Mouse (Mus musculus): ENCODE measurements around the gene Kbtbd3. TPM values are rescaled to one million over a fixed set of nuclear protein-coding genes. Genes with fewer than 3 reads are reported as not detected.

Kbtbd3 gene
- polyA plus RNA-seq, 1 experiment, result 3.5 TPM

DNA sequence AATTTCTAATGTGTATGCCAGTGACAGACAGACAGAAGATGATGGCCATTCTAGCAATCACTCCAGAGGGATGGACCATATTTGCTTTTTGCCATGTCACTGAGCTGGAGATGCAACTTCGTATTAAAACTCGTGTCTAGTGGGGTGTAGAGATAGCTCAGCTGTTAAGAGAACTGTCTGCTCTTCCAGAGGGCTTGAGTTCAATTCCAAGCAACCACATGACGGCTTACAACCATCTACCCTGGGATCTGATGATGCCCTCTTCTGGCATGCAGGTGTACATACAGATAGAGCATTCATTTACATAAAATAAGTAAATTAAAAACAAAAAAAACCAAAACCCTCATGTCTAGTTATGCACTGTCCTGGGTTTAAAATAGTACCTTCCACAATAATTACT, 1.5 kb downstream of the Kbtbd3 start:
- Histone ChIP-seq H3K27ac (ENCODE audit: insufficient read depth, low read depth, low read length) (no peak overlapping the region), H3K4me3 (ENCODE audit: insufficient read depth, low read length) (no peak overlapping the region), H3K4me1 (ENCODE audit: control insufficient read depth, insufficient read depth, low read length) (peaks cover 5% of the 10 kb centered on the region)
- TF ChIP-seq POLR2A (IDR thresholded peaks at IDR 0.05; ENCODE audit: borderline replicate concordance, low read depth, low read length) (no peak), CTCF (IDR thresholded peaks at IDR 0.05; ENCODE audit: low read depth, low read length) (no peak)

DNA sequence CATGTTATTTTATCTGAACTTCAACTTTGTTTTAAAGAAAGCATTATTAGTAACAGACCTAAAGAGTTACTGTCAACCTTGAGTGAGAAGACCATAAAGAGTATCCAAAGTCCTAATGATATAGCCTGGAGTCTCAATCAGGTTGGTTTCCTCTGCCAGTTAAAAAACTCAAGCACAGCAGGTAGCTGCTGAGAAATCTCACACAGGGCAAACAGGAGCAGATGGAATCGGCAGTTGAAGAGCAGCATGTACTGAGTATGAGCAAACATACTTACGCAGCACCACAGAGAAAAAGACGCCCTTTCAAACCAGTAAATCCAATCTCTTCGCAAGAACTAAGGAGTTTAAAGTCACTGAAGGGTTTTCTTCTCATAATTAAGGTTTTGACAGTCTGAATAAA, 4.3 kb downstream of the Kbtbd3 start:
- Histone ChIP-seq H3K27ac (ENCODE audit: insufficient read depth, low read depth, low read length) (no peak overlapping the region), H3K4me3 (ENCODE audit: insufficient read depth, low read length) (no peak overlapping the region), H3K4me1 (ENCODE audit: control insufficient read depth, insufficient read depth, low read length) (peaks cover 4% of the 10 kb centered on the region)
- TF ChIP-seq POLR2A (IDR thresholded peaks at IDR 0.05; ENCODE audit: borderline replicate concordance, low read depth, low read length) (no peak), CTCF (IDR thresholded peaks at IDR 0.05; ENCODE audit: low read depth, low read length) (no peak)

DNA sequence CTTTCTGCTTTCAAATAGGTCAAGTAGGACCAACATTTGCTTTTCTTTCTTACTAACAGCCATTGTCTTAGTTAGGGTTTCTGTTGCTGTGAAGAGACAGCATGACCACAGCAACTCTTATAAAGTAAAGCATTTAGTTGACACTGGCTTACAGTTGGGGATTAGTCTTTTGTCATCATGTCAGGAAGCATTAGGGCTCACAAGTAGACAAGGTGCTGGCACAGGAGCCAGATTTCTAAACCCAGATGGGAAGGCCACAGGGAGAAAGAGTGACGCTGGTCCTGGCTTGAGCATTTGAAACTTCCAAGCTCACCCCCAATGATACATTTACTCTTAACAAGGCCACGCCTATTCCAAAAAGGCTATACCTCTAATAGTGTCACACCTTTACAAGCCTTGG, 6.1 kb downstream of the Kbtbd3 start:
- peaks cover 10% of the 10 kb centered on the region for H3K4me1 ChIP-seq (ENCODE audit: control insufficient read depth, insufficient read depth, low read length)
- TF ChIP-seq CTCF (IDR thresholded peaks at IDR 0.05; ENCODE audit: low read depth, low read length) (no peak), POLR2A (IDR thresholded peaks at IDR 0.05; ENCODE audit: borderline replicate concordance, low read depth, low read length) (no peak)
- H3K4me3 ChIP-seq (ENCODE audit: insufficient read depth, low read length), result no peak overlapping the region
- H3K27ac ChIP-seq (ENCODE audit: insufficient read depth, low read depth, low read length), result no peak overlapping the region

DNA sequence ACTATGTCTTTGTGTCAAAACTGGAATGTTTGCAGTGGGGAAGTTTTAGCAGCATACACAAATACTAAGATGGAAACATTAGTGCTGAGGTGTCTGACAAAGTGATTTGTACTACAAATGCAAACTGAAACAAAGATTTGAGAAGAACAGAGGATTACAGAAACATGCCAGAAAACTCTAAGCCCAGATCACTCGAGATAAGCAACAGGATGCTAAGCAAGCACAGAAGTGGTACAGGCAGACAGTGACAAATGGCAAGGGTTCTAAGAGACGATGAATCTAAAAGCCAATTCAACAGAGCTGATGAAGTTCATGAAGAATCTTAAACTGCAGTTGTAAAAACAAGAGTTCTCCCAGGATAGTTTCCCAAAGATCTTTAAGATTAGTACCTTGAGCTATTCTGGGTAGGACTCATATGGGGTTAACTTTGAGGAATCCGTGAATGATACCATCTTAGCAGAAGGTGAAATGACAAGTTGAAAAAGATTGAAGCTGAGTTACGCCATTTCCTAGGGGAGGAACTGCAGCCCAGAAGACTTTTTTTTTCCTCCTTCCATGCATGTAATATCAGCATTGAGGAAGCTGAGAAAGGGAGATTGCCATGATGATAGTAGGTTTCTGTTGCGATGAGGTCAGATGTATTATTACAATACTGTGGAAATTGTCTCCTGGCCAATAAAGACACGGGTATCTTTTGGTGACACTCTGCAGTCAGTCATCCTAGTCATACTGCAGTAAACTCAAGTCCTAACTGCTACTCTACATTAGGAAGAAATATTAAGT, 9.5 kb downstream of the Kbtbd3 start:
- no peak overlapping the region for H3K27ac ChIP-seq (ENCODE audit: insufficient read depth, low read depth, low read length)
- TF ChIP-seq CTCF (IDR thresholded peaks at IDR 0.05; ENCODE audit: low read depth, low read length) (no peak), POLR2A (IDR thresholded peaks at IDR 0.05; ENCODE audit: borderline replicate concordance, low read depth, low read length) (no peak)
- no peak overlapping the region for H3K4me3 ChIP-seq (ENCODE audit: insufficient read depth, low read length)
- H3K4me1 ChIP-seq (ENCODE audit: control insufficient read depth, insufficient read depth, low read length), result peaks cover 7% of the 10 kb centered on the region

DNA sequence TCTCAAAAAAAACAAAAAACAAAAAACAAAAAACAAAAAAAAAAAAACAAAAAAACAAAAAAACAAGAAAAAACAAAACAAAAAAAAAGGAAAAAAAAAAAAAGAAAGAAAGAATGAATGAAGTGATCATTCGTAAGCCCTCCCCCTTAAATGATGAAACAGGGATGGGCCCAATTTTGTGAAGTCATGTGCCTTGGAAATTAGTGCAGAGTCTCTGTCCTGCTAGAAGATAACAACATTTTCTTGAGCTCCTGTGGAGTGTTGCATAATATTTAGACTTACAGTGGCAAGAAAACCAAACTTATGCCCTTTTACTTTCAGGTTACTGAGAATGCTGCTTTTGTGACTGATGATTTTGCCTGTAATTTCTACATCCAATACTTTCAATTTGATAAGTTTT, 43.5 kb downstream of the Kbtbd3 start:
- no peaks in the 10 kb centered on the region for H3K4me1 ChIP-seq (ENCODE audit: control insufficient read depth, insufficient read depth, low read length)
- H3K4me3 ChIP-seq (ENCODE audit: insufficient read depth, low read length), result no peak overlapping the region
- no peak for TF ChIP-seq POLR2A (IDR thresholded peaks at IDR 0.05; ENCODE audit: borderline replicate concordance, low read depth, low read length)
- no peak for TF ChIP-seq CTCF (IDR thresholded peaks at IDR 0.05; ENCODE audit: low read depth, low read length)
- no peak overlapping the region for H3K27ac ChIP-seq (ENCODE audit: insufficient read depth, low read depth, low read length)

DNA sequence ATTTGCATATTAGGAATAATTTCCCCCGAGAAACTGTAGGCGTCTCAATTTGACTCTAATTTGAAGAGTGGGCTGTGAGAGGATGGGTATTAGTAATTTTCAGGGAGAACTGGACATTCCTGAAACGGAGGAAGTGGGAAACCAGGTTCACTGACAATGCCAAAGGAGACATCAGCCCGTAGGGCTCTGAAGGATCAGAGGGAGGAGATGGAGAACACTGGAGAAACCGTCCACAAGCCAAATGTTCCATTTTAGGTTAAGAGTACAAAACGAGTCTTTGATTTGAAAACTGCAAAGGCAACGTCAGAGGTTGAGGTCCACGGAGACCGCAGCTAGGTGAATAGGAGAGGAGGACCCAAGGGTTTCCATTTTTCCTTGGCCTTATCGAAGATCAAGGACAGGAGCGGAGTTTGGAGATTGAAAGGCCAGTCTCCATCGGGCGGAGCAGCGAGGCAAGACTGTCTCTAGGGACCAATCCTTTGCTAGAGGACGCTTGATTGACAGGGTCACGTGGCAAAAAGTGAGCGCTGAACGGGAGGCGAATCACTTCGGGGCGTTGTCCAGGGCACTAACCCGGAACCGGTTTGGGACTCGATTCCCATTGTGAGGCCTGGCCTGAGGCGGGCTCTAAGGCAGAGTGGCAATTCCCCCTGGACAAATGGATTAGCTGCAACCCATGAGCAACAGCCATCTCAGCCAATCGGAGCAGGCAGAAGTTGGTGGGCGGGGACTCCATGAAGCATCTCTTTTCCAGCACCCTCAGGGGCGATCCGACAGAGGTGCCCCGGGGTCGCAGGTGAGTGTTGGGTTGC, 66.4 kb downstream of the Kbtbd3 start, which contains the start of gene Msantd4:
Msantd4 (plus strand) TSS at position 735 of the 812 bp plus-strand sequence.
- Histone ChIP-seq H3K27ac (ENCODE audit: insufficient read depth, low read depth, low read length) (peak within 1 kb of the TSS; percentile 64), H3K4me1 (ENCODE audit: control insufficient read depth, insufficient read depth, low read length) (peaks cover 15% of the 10 kb centered on the region), H3K4me3 (ENCODE audit: insufficient read depth, low read length) (peak within 1 kb of the TSS; percentile 84)
- TF ChIP-seq CTCF (IDR thresholded peaks at IDR 0.05; ENCODE audit: low read depth, low read length), result no peak
- no peak for TF ChIP-seq POLR2A (IDR thresholded peaks at IDR 0.05; ENCODE audit: borderline replicate concordance, low read depth, low read length)

DNA sequence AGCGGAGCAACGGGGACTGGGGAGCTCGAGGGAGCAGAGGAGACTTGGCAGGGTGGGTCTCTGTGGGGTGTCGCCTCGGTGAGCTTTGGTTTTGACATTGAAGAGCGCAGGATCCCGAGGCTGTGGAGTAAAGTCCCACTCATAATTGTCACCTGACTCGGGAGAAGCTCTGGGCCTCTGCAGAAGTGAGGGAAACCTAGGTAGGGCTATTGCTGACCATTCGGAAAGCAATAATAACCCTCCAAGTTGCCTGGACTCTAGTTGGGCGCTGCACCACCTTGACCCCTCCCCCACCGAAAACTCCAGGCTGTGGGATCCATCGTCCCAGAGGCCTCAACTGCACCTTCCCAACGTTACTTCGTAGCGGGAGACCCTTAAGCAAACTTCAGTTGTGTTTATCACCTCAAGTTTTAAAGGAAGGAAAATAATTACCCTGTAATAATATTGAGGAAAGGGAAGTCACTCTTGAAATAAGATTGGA, 67.0 kb downstream of the Kbtbd3 start:
- Histone ChIP-seq H3K27ac (ENCODE audit: insufficient read depth, low read depth, low read length) (peak overlapping the region; percentile 50; the same call in 1 of the 2 replicates), H3K4me3 (ENCODE audit: insufficient read depth, low read length) (peak overlapping the region; percentile 84), H3K4me1 (ENCODE audit: control insufficient read depth, insufficient read depth, low read length) (peaks cover 17% of the 10 kb centered on the region)
- no peak for TF ChIP-seq POLR2A (IDR thresholded peaks at IDR 0.05; ENCODE audit: borderline replicate concordance, low read depth, low read length)
- no peak for TF ChIP-seq CTCF (IDR thresholded peaks at IDR 0.05; ENCODE audit: low read depth, low read length)

Other genes with a start within 250 kb of the Kbtbd3 start
- 7.5 and 9.3 TPM in 2 replicates for gene Aasdhppt, start 362 bp upstream of the Kbtbd3 start, polyA plus RNA-seq (2012; ENCODE audit: insufficient read depth, insufficient read length, missing spikeins)
- 21.5 and 22.5 TPM in 2 replicates for gene Msantd4, start 66.7 kb downstream of the Kbtbd3 start, polyA plus RNA-seq (2012; ENCODE audit: insufficient read depth, insufficient read length, missing spikeins)